Mouse (Mus musculus): ENCODE measurements around the gene Atp6v1g1. TPM values are rescaled to one million over a fixed set of nuclear protein-coding genes. Genes with fewer than 3 reads are reported as not detected.

Atp6v1g1 gene
- polyA plus RNA-seq, 1 experiment, result 19.5 TPM

GRCm38 (mm10) chr4:63555111-63555510 lies 10.5 kb downstream of the Atp6v1g1 start:
- TF ChIP-seq POLR2A (IDR thresholded peaks at IDR 0.05; ENCODE audit: low read depth, low read length) (no peak), CTCF (IDR thresholded peaks at IDR 0.05; ENCODE audit: extremely low read depth, insufficient read length, insufficient replicate concordance, low read depth, low read length) (no peak)
- 86% methylated on average over 2 of the region's 2 CpGs for WGBS
- Histone ChIP-seq H3K36me3 (ENCODE audit: control insufficient read depth, insufficient read depth, low read length) (peaks cover 26% of the 10 kb centered on the region), H3K27ac (ENCODE audit: insufficient read depth, low read depth, low read length) (no peak overlapping the region), H3K4me3 (ENCODE audit: low read depth, low read length) (no peak overlapping the region), H3K27me3 (ENCODE audit: control insufficient read depth, insufficient read depth, low read length) (no peaks in the 10 kb centered on the region), H3K4me1 (ENCODE audit: control insufficient read depth, insufficient read depth, insufficient read length, low read length) (peaks cover 20% of the 10 kb centered on the region)

GRCm38 (mm10) chr4:63556665-63557064 lies 12.1 kb downstream of the Atp6v1g1 start:
- Histone ChIP-seq H3K27ac (ENCODE audit: insufficient read depth, low read depth, low read length) (no peak overlapping the region), H3K4me3 (ENCODE audit: low read depth, low read length) (no peak overlapping the region), H3K4me1 (ENCODE audit: control insufficient read depth, insufficient read depth, insufficient read length, low read length) (peaks cover 36% of the 10 kb centered on the region), H3K36me3 (ENCODE audit: control insufficient read depth, insufficient read depth, low read length) (peaks cover 16% of the 10 kb centered on the region), H3K27me3 (ENCODE audit: control insufficient read depth, insufficient read depth, low read length) (no peaks in the 10 kb centered on the region)
- TF ChIP-seq CTCF (IDR thresholded peaks at IDR 0.05; ENCODE audit: extremely low read depth, insufficient read length, insufficient replicate concordance, low read depth, low read length) (no peak), POLR2A (IDR thresholded peaks at IDR 0.05; ENCODE audit: low read depth, low read length) (no peak)
- WGBS, result 59% methylated on average over 5 of the region's 5 CpGs

- no peak for TF ChIP-seq CTCF (IDR thresholded peaks at IDR 0.05; ENCODE audit: extremely low read depth, insufficient read length, insufficient replicate concordance, low read depth, low read length)
- TF ChIP-seq POLR2A (IDR thresholded peaks at IDR 0.05; ENCODE audit: low read depth, low read length), result no peak
- Histone ChIP-seq H3K27me3 (ENCODE audit: control insufficient read depth, insufficient read depth, low read length) (no peaks in the 10 kb centered on the region), H3K36me3 (ENCODE audit: control insufficient read depth, insufficient read depth, low read length) (peaks cover 9% of the 10 kb centered on the region), H3K4me1 (ENCODE audit: control insufficient read depth, insufficient read depth, insufficient read length, low read length) (peaks cover 42% of the 10 kb centered on the region), H3K4me3 (ENCODE audit: low read depth, low read length) (no peak overlapping the region), H3K27ac (ENCODE audit: insufficient read depth, low read depth, low read length) (peak overlapping the region; percentile 26; the same call in 1 of the 2 replicates)
- 54% methylated on average over 16 of the region's 16 CpGs for WGBS
These were observed 12.8 kb downstream of the Atp6v1g1 start for GRCm38 (mm10) chr4:63557124-63558059.

GRCm38 (mm10) chr4:63558407-63559081 lies 14.0 kb downstream of the Atp6v1g1 start, which contains the start of gene Tmem268:
Gene Tmem268 (plus strand): TSS chr4:63558781.
- WGBS, result under 1% methylated on average over 81 of the region's 81 CpGs
- Histone ChIP-seq H3K4me1 (ENCODE audit: control insufficient read depth, insufficient read depth, insufficient read length, low read length) (peaks cover 43% of the 10 kb centered on the region), H3K36me3 (ENCODE audit: control insufficient read depth, insufficient read depth, low read length) (peaks cover 4% of the 10 kb centered on the region; the same call in 1 of the 2 replicates), H3K27ac (ENCODE audit: insufficient read depth, low read depth, low read length) (peak within 1 kb of the TSS; percentile 72), H3K27me3 (ENCODE audit: control insufficient read depth, insufficient read depth, low read length) (no peaks in the 10 kb centered on the region), H3K4me3 (ENCODE audit: low read depth, low read length) (peak within 1 kb of the TSS; percentile 93)
- no peak for TF ChIP-seq CTCF (IDR thresholded peaks at IDR 0.05; ENCODE audit: extremely low read depth, insufficient read length, insufficient replicate concordance, low read depth, low read length)
- no peak; the same call in 1 of the 2 replicates for TF ChIP-seq POLR2A (IDR thresholded peaks at IDR 0.05; ENCODE audit: low read depth, low read length)

- peak overlapping the region; percentile 93 for H3K4me3 ChIP-seq (ENCODE audit: low read depth, low read length)
- peaks cover 4% of the 10 kb centered on the region for H3K36me3 ChIP-seq (ENCODE audit: control insufficient read depth, insufficient read depth, low read length)
- TF ChIP-seq POLR2A (IDR thresholded peaks at IDR 0.05; ENCODE audit: low read depth, low read length) (no peak), CTCF (IDR thresholded peaks at IDR 0.05; ENCODE audit: extremely low read depth, insufficient read length, insufficient replicate concordance, low read depth, low read length) (no peak)
- WGBS, result 16% methylated on average over 9 of the region's 9 CpGs
- no peaks in the 10 kb centered on the region for H3K27me3 ChIP-seq (ENCODE audit: control insufficient read depth, insufficient read depth, low read length)
- peaks cover 43% of the 10 kb centered on the region for H3K4me1 ChIP-seq (ENCODE audit: control insufficient read depth, insufficient read depth, insufficient read length, low read length)
- H3K27ac ChIP-seq (ENCODE audit: insufficient read depth, low read depth, low read length), result peak overlapping the region; percentile 72
These were observed 14.6 kb downstream of the Atp6v1g1 start for GRCm38 (mm10) chr4:63559127-63559697.

- Histone ChIP-seq H3K27ac (ENCODE audit: insufficient read depth, low read depth, low read length) (peak overlapping the region; percentile 47), H3K4me1 (ENCODE audit: control insufficient read depth, insufficient read depth, insufficient read length, low read length) (peaks cover 43% of the 10 kb centered on the region), H3K4me3 (ENCODE audit: low read depth, low read length) (peak overlapping the region; percentile 2; the same call in 1 of the 2 replicates), H3K27me3 (ENCODE audit: control insufficient read depth, insufficient read depth, low read length) (no peaks in the 10 kb centered on the region), H3K36me3 (ENCODE audit: control insufficient read depth, insufficient read depth, low read length) (peaks cover 3% of the 10 kb centered on the region)
- 60% methylated on average over 8 of the region's 8 CpGs for WGBS
- no peak for TF ChIP-seq POLR2A (IDR thresholded peaks at IDR 0.05; ENCODE audit: low read depth, low read length)
- TF ChIP-seq CTCF (IDR thresholded peaks at IDR 0.05; ENCODE audit: extremely low read depth, insufficient read length, insufficient replicate concordance, low read depth, low read length), result no peak
These were observed 15.5 kb downstream of the Atp6v1g1 start for GRCm38 (mm10) chr4:63560079-63560478.
